Mouse (Mus musculus) small intestine, adult 10 weeks (tissue): ENCODE data around the gene Ifna5. TPM values are rescaled to one million over a fixed set of nuclear protein-coding genes. Genes with fewer than 3 reads are reported as not detected.

ENCODE experiments used
- polyA plus RNA-seq: library from polyadenylated mRNA; stranded (reverse); fragments of 350-450 nt; fragmentation: Illumina TruSeq; extraction: RNeasy Lipid Tissue Mini Kit (QIAGEN cat#74804); gene quantifications from one replicate; pipeline ENCODE4 v1.2.3, GENCODE M21; 2014; ENCODE audit warnings: low replicate concordance

Gene Ifna5
- polyA plus RNA-seq = not detected

GRCm38 (mm10) chr4:88835225-88835624 lies at the start of gene Ifna5:
Ifna5 (plus strand) TSS chr4:88835525.

GRCm38 (mm10) chr4:88788402-88788801 lies 46.9 kb upstream of the Ifna5 start, which contains the start of gene Gm13277:
Gm13277 (plus strand) TSS chr4:88788632.

GRCm38 (mm10) chr4:88791250-88791649 lies 44.1 kb upstream of the Ifna5 start, which contains the start of gene Gm13278:
Gm13278 (plus strand) TSS chr4:88791550.

GRCm38 (mm10) chr4:88793936-88794675 lies 41.2 kb upstream of the Ifna5 start, which contains the start of gene Gm13275:
Gm13275 (plus strand) TSS chr4:88794487.

GRCm38 (mm10) chr4:88797097-88797496 lies 38.2 kb upstream of the Ifna5 start, which contains the start of gene Gm13279:
Gm13279 (plus strand) TSS chr4:88797397.

GRCm38 (mm10) chr4:88799365-88799764 lies 36.0 kb upstream of the Ifna5 start, which contains the start of gene Gm13285:
Gm13285 (plus strand) TSS chr4:88799665.

GRCm38 (mm10) chr4:88802954-88803353 lies 32.4 kb upstream of the Ifna5 start, which contains the start of gene Gm13287:
Gm13287 (plus strand) TSS chr4:88803254.

GRCm38 (mm10) chr4:88805231-88805630 lies 30.1 kb upstream of the Ifna5 start, which contains the start of gene Gm13288:
Gm13288 (plus strand) TSS chr4:88805531.

GRCm38 (mm10) chr4:88815928-88816327 lies 19.4 kb upstream of the Ifna5 start, which contains the start of gene Ifna7:
Ifna7 (plus strand) TSS chr4:88816228.

GRCm38 (mm10) chr4:88819659-88820058 lies 15.7 kb upstream of the Ifna5 start, which contains the start of gene Ifna11:
Ifna11 (plus strand) TSS chr4:88819959.

GRCm38 (mm10) chr4:88827116-88827515 lies 8.2 kb upstream of the Ifna5 start, which contains the start of gene Ifna6:
Ifna6 (plus strand) TSS chr4:88827416.

GRCm38 (mm10) chr4:88841438-88841911 lies 6.2 kb downstream of the Ifna5 start, which contains the start of gene Ifna4:
Ifna4 (plus strand) TSS chr4:88841861.

GRCm38 (mm10) chr4:88849698-88850097 lies 14.4 kb downstream of the Ifna5 start, which contains the start of gene Ifna1:
Ifna1 (plus strand) TSS chr4:88850087.

GRCm38 (mm10) chr4:88880101-88880500 lies 44.8 kb downstream of the Ifna5 start, which contains the start of gene Ifne:
Ifne (minus strand) TSS chr4:88880201.

Other genes starting within 250 kb of the Ifna5 start
- not detected for gene Ifna9, start 243.1 kb upstream of the Ifna5 start, polyA plus RNA-seq
- not detected for gene Ifna12, start 232.1 kb upstream of the Ifna5 start, polyA plus RNA-seq
- gene C87499, start 201.1 kb upstream of the Ifna5 start, polyA plus RNA-seq = not detected
- gene Ifna13, start 191.1 kb upstream of the Ifna5 start, polyA plus RNA-seq = not detected
- not detected for gene Ifna16, start 158.6 kb upstream of the Ifna5 start, polyA plus RNA-seq
- not detected for gene Ifna2, start 151.6 kb upstream of the Ifna5 start, polyA plus RNA-seq
- gene Ifnab, start 144.2 kb upstream of the Ifna5 start, polyA plus RNA-seq = not detected
- not detected for gene Gm26566, start 113.7 kb upstream of the Ifna5 start, polyA plus RNA-seq
- 117 TPM for gene Klhl9, start 113.1 kb upstream of the Ifna5 start, polyA plus RNA-seq
- not detected for gene Gm13271, start 80.7 kb upstream of the Ifna5 start, polyA plus RNA-seq
- not detected for gene Gm13283, start 75.4 kb upstream of the Ifna5 start, polyA plus RNA-seq
- not detected for gene Gm13290, start 61.7 kb upstream of the Ifna5 start, polyA plus RNA-seq
- gene Gm13289, start 58.6 kb upstream of the Ifna5 start, polyA plus RNA-seq = not detected
- gene Gm13272, start 55.7 kb upstream of the Ifna5 start, polyA plus RNA-seq = not detected
- gene Ifnz, start 53.4 kb upstream of the Ifna5 start, polyA plus RNA-seq = not detected
- gene Gm13276, start 49.8 kb upstream of the Ifna5 start, polyA plus RNA-seq = not detected
- not detected for gene Gm13277, start 46.9 kb upstream of the Ifna5 start, polyA plus RNA-seq
- not detected for gene Gm13278, start 44.0 kb upstream of the Ifna5 start, polyA plus RNA-seq
- not detected for gene Gm13275, start 41.0 kb upstream of the Ifna5 start, polyA plus RNA-seq
- not detected for gene Gm13279, start 38.1 kb upstream of the Ifna5 start, polyA plus RNA-seq
- not detected for gene Gm13285, start 35.9 kb upstream of the Ifna5 start, polyA plus RNA-seq
- not detected for gene Gm13287, start 32.3 kb upstream of the Ifna5 start, polyA plus RNA-seq
- gene Gm13288, start 30.0 kb upstream of the Ifna5 start, polyA plus RNA-seq = not detected
- gene Ifna7, start 19.3 kb upstream of the Ifna5 start, polyA plus RNA-seq = not detected
- not detected for gene Ifna11, start 15.6 kb upstream of the Ifna5 start, polyA plus RNA-seq
- gene Ifna6, start 8.1 kb upstream of the Ifna5 start, polyA plus RNA-seq = not detected
- gene Ifna4, start 6.3 kb downstream of the Ifna5 start, polyA plus RNA-seq = not detected
- gene Ifna1, start 14.6 kb downstream of the Ifna5 start, polyA plus RNA-seq = not detected
- gene Ifne, start 44.7 kb downstream of the Ifna5 start, polyA plus RNA-seq = not detected